Mouse (Mus musculus): ENCODE data around the gene H2al2a.

- TF ChIP-seq ZC3H11A (IDR thresholded peaks at IDR 0.05; ENCODE audit: borderline replicate concordance, low read depth, low read length) = no peak
- no peak for TF ChIP-seq HCFC1 (IDR thresholded peaks at IDR 0.05; ENCODE audit: borderline replicate concordance, insufficient read depth, low read length)
- no peak for TF ChIP-seq CHD2 (IDR thresholded peaks at IDR 0.05; ENCODE audit: low read depth, low read length)
Observed at GRCm38 (mm10) chr2:18002306-18002705, 5.5 kb upstream of the H2al2a start.

Measured in ES-E14 (cell line).